Mouse (Mus musculus): Measurements from ENCODE around the gene Cetn4.
A peak's percentile ranks its signal among the peaks of the same experiment; 100 is the strongest.

Gene Cetn4

GRCm38 (mm10) chr3:37302685-37303084 lies 9.8 kb downstream of the Cetn4 start:
- peak; percentile 25 to 65 for DNase-seq (ENCODE audit: low spot score in 2 of 2)

- DNase-seq (ENCODE audit: low spot score in 2 of 2), result no peak
Measured at GRCm38 (mm10) chr3:37299470-37299869, 13.0 kb downstream of the Cetn4 start.

DNA sequence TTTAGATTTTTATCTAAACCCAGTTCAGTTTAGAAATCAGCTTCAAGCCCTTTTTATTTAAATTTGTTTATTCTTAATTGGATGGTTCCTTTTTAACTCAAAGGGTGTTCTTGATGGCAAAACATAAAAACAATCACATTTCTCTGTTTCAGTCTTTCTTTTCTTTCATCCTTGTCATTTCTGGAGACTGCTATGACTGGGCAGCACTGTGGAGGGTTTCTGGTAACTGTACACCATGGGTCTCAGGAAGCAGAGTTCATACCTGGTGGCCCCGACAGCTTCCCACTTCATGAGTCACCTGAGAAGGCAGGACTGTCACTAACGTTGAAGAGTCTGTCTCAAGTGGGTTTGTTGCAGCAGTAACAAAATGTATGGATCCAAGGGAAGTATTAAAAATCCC lies 19.9 kb downstream of the Cetn4 start:
- DNase-seq (ENCODE audit: low spot score in 2 of 2), result no peak

DNA sequence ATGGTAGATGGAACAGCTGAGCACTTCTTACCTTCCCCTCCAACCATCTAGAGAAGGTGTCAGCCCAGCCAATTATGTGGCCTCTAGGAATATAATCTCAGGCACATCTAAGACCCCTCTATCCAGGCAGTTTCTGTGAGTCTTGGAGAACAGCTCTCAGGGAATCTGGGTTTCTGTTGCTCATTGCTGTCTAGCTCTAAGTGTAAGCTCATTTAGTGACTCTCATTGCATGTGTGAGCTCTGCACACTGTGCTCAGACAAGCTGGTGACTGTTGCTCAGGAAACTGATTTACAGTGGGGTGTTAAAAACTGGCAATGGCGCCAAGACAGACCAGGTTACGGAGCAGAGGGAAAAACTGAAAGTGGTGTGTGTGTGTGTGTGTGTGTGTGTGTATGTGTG lies 20.6 kb downstream of the Cetn4 start:
- DNase-seq (ENCODE audit: low spot score in 2 of 2), result no peak

DNA sequence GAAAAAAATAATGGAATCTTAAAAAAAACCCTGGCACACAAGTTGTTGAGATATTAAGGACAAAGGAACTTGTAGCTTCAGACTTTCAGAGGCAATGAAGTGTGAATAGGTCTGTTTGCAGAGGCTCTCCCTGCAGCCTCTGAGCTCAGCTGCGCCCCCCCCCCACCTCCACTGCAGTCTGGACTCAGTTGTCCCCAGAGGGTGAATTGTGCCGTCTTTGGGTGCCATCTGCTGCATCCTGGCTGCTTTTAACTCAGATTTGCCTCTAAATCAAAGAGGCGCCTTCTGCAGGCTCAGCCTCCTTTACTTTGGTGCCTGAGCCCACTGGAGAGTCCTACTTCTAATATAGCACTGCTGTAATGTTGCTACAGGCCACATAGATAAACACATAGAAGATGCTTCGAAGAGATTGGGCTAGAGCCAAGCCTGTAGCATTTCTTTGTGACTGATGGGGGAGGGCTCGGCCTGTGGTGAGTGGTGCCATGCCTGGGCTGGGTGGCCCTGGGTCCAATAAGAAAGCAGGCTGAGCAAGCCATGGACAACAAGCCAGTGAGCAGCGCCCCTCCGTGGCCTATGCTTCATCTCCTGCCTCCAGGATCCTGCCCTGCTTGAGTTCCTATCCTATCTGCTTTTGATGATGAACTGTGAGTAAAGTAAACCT lies 21.5 kb downstream of the Cetn4 start:
- no peak for DNase-seq (ENCODE audit: low spot score in 2 of 2)

- no peak for DNase-seq (ENCODE audit: low spot score in 2 of 2)
Measured at GRCm38 (mm10) chr3:37289237-37289636, 23.3 kb downstream of the Cetn4 start.

DNA sequence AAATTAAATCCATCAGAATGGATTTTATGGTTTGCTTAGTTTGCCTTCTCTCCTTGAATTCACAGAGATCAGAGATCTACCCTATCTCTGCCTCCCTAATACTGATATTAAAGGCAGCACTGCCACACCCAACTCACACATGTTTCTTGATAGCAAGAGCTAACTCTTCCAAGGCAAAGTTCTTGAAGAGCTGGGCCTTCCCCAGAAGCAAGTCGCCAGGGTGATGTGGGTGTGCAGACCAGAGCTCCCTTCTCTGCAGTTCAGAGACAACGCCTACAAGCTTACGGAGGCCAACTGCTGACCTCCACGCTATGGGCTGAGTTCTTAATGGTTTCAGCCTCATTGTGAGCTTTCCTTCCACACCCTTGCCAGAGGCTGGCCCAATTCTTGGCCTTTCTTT lies 29.3 kb downstream of the Cetn4 start:
- DNase-seq (ENCODE audit: low spot score in 2 of 2), result no peak

DNA sequence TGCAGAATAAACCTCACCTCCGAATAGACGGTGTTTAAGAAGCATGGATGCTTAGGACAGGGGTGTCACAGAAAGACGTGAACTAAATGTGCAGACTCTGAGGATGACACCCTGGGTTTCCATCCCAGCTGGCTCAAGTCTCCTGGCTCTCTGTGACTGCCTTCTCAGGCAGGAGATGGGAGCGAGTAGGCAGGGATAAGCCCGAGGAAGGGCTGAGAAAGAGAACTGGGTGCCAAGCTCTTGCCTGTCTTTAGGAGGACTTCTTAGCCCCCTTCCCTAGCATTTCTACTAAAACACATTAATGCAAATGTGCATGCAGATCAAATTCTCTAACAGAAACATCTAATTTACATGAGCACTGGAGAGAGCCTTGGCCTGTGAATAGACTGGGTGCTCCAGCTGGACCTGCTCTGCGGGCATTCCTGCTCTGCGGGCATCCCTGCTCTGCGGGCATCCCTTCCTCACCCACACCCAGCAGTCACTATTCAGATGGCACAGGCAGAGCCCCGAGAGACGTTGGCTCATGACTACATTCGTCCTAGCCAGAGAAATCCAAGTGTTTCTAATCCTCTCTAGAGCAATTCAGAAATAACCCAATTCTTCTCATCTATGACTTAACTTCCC lies 30.1 kb downstream of the Cetn4 start:
- DNase-seq (ENCODE audit: low spot score in 2 of 2), result no peak

DNA sequence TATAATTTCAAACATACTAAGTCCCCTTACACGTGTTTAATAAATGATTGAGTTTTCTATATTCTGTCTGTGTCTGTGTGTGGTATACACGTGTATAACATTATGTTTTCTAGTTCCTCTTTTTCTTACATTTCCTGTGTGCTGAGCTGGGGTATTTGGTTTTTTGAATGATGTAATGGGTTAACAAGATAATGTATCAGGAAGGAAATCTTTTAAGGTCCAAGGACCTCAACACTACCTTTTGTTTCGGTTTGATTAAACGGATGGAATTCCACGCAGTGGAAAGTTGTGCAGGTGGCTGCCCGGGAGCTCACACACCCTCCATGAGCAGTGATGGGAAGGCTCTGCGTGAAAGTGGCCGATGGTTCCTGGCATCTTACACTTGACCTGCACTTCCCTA lies 31.6 kb downstream of the Cetn4 start:
- no peak for DNase-seq (ENCODE audit: low spot score in 2 of 2)

- no peak for DNase-seq (ENCODE audit: low spot score in 2 of 2)
Measured at GRCm38 (mm10) chr3:37280221-37280620, 32.3 kb downstream of the Cetn4 start.

GRCm38 (mm10) chr3:37274661-37275060 lies 37.8 kb downstream of the Cetn4 start:
- no peak for DNase-seq (ENCODE audit: low spot score in 2 of 2)

DNA sequence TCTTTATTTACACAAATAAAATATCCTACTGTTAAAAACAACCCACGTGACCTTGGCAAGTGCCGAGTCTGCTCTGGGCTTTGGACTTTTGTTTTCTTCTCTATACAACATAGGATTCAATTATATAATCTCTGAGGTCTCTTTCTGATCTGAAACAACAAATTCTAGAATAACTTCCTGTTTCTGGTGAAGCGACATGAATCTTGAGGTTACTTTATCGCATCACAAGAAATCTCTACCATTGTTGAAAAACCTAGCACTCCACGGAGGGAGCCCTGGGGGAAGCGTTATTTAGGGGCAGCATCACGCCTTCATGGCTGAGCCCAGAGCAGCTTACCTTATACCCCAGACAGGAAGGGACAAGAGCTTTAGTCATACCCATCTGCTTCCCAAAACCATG lies 39.4 kb downstream of the Cetn4 start:
- no peak for DNase-seq (ENCODE audit: low spot score in 2 of 2)

DNA sequence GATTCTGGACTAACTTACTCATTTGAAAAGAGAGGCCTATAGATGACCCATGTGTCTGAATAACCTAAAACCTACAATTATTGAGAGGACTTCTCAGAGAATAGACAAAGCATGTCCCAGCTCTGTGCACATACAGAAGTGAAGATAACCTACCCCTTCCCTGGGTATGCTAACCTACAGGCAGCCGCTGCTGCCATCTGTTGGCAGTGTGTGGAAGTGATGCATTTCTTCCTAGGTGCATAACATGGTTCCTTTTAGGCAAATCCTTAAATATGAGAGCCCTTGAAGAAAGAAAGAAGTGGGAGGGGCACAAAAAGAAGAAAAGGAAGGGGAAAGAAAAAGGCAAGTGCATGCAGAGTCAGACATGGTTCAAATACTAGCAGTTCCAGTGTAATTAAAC lies 41.3 kb downstream of the Cetn4 start:
- DNase-seq (ENCODE audit: low spot score in 2 of 2), result peak; percentile 11 to 44

GRCm38 (mm10) chr3:37269926-37270325 lies 42.6 kb downstream of the Cetn4 start:
- no peak for DNase-seq (ENCODE audit: low spot score in 2 of 2)

DNA sequence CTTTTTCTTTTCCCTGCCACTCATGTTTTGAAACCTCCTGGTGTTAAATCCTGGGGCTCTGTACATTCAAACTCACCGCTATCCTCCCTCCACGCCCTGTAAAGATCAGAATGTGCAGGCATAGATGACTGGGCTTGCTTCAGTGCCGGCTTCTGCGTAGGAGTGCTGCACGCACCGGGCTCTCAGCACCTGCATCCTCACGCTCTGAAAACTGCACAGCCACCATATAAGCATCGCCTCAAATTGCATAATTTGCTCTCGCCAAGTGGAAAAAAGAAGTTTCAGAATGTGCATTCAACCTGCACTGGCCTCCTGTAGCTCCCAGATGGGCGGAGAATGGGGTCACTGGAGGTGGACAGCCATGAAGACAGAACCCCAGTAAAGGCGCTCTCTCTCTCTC lies 44.2 kb downstream of the Cetn4 start:
- DNase-seq (ENCODE audit: low spot score in 2 of 2), result no peak

DNA sequence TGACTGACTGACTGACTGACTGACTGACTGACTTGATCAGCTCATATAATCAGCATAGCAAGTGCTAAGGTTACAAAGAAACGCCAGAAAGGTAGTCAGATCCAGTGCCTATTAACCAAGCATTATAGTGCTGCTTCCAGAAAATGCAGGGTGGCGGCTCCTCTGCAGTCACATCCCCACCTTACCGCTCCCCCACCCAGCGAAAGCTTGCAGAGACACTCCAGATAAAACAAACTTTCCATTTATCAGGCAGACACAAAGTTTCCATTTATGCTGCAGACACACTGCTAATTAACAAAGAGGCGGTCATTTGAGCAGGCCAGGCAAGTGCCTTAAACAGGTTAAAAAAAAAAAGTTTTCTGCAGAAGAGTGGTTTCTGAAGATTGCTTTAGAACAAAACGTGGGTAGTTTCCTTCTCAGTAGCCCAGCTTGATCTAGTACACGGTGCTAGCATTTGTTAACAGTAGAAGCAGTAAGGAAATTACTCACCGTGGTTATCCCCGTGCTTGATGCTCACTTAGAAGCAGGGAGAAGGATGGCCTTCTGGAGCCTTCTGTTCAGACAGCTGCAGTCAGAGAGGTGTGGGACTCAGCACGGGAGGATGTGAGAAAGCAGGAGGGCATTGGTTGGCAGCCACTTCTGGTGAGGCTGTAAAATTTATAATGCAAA lies 53.0 kb downstream of the Cetn4 start:
- DNase-seq (ENCODE audit: low spot score in 2 of 2), result no peak

- no peak for DNase-seq (ENCODE audit: low spot score in 2 of 2)
Measured at GRCm38 (mm10) chr3:37257776-37258175, 54.7 kb downstream of the Cetn4 start.
